Mouse (Mus musculus): ENCODE data around the gene Tubgcp4.

DNA sequence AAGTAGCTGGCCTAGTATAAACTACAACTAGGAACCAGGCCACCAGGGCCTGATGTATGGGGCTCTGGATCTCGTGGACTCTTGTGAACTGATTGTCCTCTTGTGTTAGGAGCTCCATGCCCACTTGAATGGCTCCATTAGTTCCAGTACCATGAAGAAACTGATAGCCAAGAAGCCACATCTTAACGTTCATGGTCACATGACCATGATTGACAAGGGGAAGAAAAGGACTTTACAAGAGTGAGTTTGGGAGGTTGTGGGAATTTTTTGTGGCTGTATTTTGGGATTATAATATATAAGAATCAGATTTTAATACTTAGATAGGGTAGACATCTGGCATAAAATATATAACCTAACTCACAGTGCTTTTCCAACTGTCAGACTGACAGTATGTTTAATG lies 28.0 kb upstream of the Tubgcp4 start:
- TF ChIP-seq CTCF (IDR thresholded peaks at IDR 0.05; ENCODE audit: low read depth) (no peak), EP300 (IDR thresholded peaks at IDR 0.05; ENCODE audit: low read depth) (no peak)
